Comparison of ENCODE assay signal across 28 mouse cellular contexts in genomic region chr4:119226751-119227150, GRCm38 (mm10). TPM values are rescaled to one million over a fixed set of nuclear protein-coding genes. Genes with fewer than 3 reads are reported as not detected.
"Had no signal": no experiment of that assay in that cellular context is flagged by ENCODE, and none has a peak within 500 bp of the region (broad histone marks: within the 10 kb centered on the region; RNA-seq: fewer than 3 reads in every experiment).

No protein-coding gene starts in this region.

- H3K9me3 ChIP-seq: kidney, embryonic 15.5 days; midbrain, embryonic 12.5 days; midbrain, embryonic 15.5 days; neural tube, embryonic 13.5 days; stomach, embryonic 15.5 days had no signal

- H3K4me3 ChIP-seq: kidney, embryonic 15.5 days; left cerebral cortex, adult 2 months; midbrain, embryonic 12.5 days; midbrain, embryonic 15.5 days; myocyte; neural tube, embryonic 13.5 days; stomach, embryonic 15.5 days had no signal

- H3K27me3 ChIP-seq: kidney, embryonic 15.5 days; midbrain, embryonic 12.5 days; midbrain, embryonic 15.5 days; neural tube, embryonic 13.5 days; stomach, embryonic 15.5 days had no signal

- H3K9ac ChIP-seq: kidney, embryonic 15.5 days; liver, embryonic 14.5 days; midbrain, embryonic 12.5 days; midbrain, embryonic 15.5 days; neural tube, embryonic 13.5 days; stomach, embryonic 15.5 days had no signal

- ATAC-seq: intestine, embryonic 16.5 days; midbrain, embryonic 15.5 days had no signal

- H3K4me2 ChIP-seq: kidney, embryonic 15.5 days; midbrain, embryonic 12.5 days; midbrain, embryonic 15.5 days; neural tube, embryonic 13.5 days; stomach, embryonic 15.5 days had no signal

- H3K27ac ChIP-seq: kidney, embryonic 15.5 days; left cerebral cortex, adult 2 months; liver, embryonic 14.5 days; macrophage; midbrain, embryonic 12.5 days; midbrain, embryonic 15.5 days; neural tube, embryonic 13.5 days; stomach, embryonic 15.5 days had no signal

- DNase-seq: kidney, adult 18-20 months; kidney, postnatal 10 days; kidney, postnatal 36 days; layer of hippocampus, postnatal 36 days; lung, adult 2 months; lung, postnatal 14 days; retina, postnatal 1 day; right cerebral cortex, postnatal 25 days; spleen, adult 18-20 months; thymus, adult 18-20 months; thymus, postnatal 36 days had no signal

RNA-seq across cellular contexts. Expression of gene Tmem269, which starts 8.7 kb away (rescaled TPM):
- total RNA-seq: layer of hippocampus, postnatal 10 days; megakaryocyte, adult 5-6 weeks; monocyte, adult 5-6 weeks; neutrophil, adult 5-6 weeks had no signal
- polyA plus RNA-seq: intestine, embryonic 16.5 days; kidney, embryonic 15.5 days; limb, embryonic 11.5 days; liver, embryonic 14.5 days; lung, embryonic 16.5 days; macrophage; neural tube, embryonic 13.5 days; stomach, embryonic 15.5 days had no signal

RNA-seq across cellular contexts. Expression of gene Cldn19, which starts 28.5 kb away (rescaled TPM):
- total RNA-seq: megakaryocyte, adult 5-6 weeks; monocyte, adult 5-6 weeks; neutrophil, adult 5-6 weeks had no signal
- polyA plus RNA-seq: liver, embryonic 14.5 days; macrophage; stomach, embryonic 15.5 days; testis, adult 2 months had no signal
